Mouse (Mus musculus) ES-Bruce4 (cell line): ENCODE data around the gene Chst8. TPM values are rescaled to one million over a fixed set of nuclear protein-coding genes. Genes with fewer than 3 reads are reported as not detected.
A peak's percentile ranks its signal among the peaks of the same experiment; 100 is the strongest.

Experiments used
- H3K27ac ChIP-seq: 2 replicates; pipeline ENCODE4 v1.5.1; 2012; ENCODE audit warnings: low read length, inconsistent platforms; ENCODE audit not compliant: insufficient read depth
- H3K27me3 ChIP-seq: 2 replicates; pipeline ENCODE4 v1.6.1; 2012; ENCODE audit warnings: mild to moderate bottlenecking, low read length, inconsistent platforms; ENCODE audit not compliant: control insufficient read depth, poor library complexity, insufficient read depth, severe bottlenecking
- H3K36me3 ChIP-seq: 2 replicates; pipeline ENCODE4 v1.6.1; 2012; ENCODE audit warnings: inconsistent platforms, mild to moderate bottlenecking, low read length, moderate library complexity; ENCODE audit not compliant: control insufficient read depth, poor library complexity, insufficient read depth, severe bottlenecking
- H3K4me1 ChIP-seq: one replicate; pipeline ENCODE4 v1.8.1; 2011; ENCODE audit warnings: low read length; ENCODE audit not compliant: control insufficient read depth, insufficient read depth
- H3K4me3 ChIP-seq: 2 replicates; pipeline ENCODE4 v1.5.1; 2011; ENCODE audit warnings: low read depth, mild to moderate bottlenecking, low read length
- H3K9ac ChIP-seq: 2 replicates; pipeline ENCODE4 v1.6.1; 2012; ENCODE audit warnings: low read depth, mild to moderate bottlenecking, inconsistent platforms; ENCODE audit not compliant: poor library complexity, severe bottlenecking
- H3K9me3 ChIP-seq: replicated peaks from 2 replicates; pipeline ENCODE4 v1.6.1; 2012; ENCODE audit warnings: mild to moderate bottlenecking, low read length, inconsistent platforms; ENCODE audit not compliant: control insufficient read depth, poor library complexity, insufficient read depth, severe bottlenecking
- CTCF ChIP-seq: IDR thresholded peaks from one replicate; pipeline ENCODE4 v1.8.1; 2011; ENCODE audit warnings: low read depth, low read length
- EP300 ChIP-seq: IDR thresholded peaks from 2 replicates; pipeline ENCODE4 v1.6.1; 2011; ENCODE audit warnings: low read depth, low read length; ENCODE audit not compliant: insufficient read depth
- POLR2A ChIP-seq: IDR thresholded peaks from one replicate; pipeline ENCODE4 v1.8.1; 2011; ENCODE audit warnings: low read length; ENCODE audit not compliant: insufficient read depth
- polyA plus RNA-seq: library from polyadenylated mRNA; stranded (reverse); fragments of >200 nt; gene quantifications from 2 replicates; pipeline ENCODE4 v1.2.4, GENCODE M21; 2011; ENCODE audit warnings: low read depth; ENCODE audit not compliant: missing spikeins, insufficient read depth, insufficient read length

Gene Chst8
- polyA plus RNA-seq, 1 experiment = 4.8 TPM

- TF ChIP-seq EP300 (peak; percentile 64), CTCF (no peak), POLR2A (no peak)
- Histone ChIP-seq H3K9ac (no peak overlapping the region), H3K4me3 (no peak overlapping the region), H3K36me3 (no peaks in the 10 kb centered on the region), H3K9me3 (no peaks in the 10 kb centered on the region), H3K4me1 (peaks cover 10% of the 10 kb centered on the region), H3K27ac (peak overlapping the region; percentile 54), H3K27me3 (no peaks in the 10 kb centered on the region)
These were observed 13.8 kb downstream of the Chst8 start for GRCm38 (mm10) chr7:34798441-34799403.

DNA sequence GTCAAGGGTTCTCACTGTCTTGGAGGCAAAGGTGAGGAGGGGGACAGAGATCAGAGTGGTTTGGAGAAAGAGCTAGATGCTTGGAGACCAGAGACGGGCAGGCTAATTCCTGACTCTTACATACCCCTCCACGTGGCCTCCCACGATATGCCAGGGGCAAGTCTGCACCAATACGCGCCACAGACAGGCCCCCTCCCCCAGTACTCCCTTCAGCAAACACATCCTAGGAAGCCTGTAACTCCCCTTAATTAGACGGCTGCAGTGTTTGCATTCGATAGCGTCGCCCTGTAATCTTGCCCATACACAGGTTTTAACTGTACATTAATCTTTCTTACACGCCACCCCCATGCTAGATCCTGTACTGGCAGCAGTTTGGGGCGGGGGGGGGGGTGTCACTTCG is 14.5 kb downstream of the Chst8 start:
- no peaks in the 10 kb centered on the region for H3K27me3 ChIP-seq
- no peak overlapping the region for H3K4me3 ChIP-seq
- H3K36me3 ChIP-seq = no peaks in the 10 kb centered on the region
- H3K4me1 ChIP-seq = peaks cover 10% of the 10 kb centered on the region
- H3K27ac ChIP-seq = peak overlapping the region; percentile 40; the same call in 1 of the 2 replicates
- H3K9ac ChIP-seq = no peak overlapping the region
- no peak for TF ChIP-seq CTCF
- no peaks in the 10 kb centered on the region for H3K9me3 ChIP-seq

DNA sequence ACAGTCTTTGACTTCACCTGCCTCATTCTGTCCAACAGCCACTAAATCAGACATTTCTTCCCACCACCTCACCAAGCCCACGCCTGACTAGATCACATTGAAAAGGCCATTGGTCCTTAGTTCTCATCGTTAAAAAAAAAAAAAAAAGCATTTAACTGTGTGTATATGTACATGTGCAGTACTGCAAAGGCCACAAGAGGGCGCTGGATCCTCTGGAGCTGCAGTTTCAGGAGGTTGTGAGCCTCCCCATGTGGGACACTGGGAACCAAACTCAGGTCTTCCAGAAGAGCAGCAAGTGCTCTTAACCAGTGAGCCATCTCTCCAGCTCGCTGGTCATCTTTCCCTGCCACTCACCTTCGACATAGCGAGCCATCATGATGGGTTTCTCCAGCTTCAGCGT is 22.1 kb downstream of the Chst8 start:
- H3K4me3 ChIP-seq = no peak overlapping the region
- H3K9me3 ChIP-seq = no peaks in the 10 kb centered on the region; the same call in 1 of the 2 replicates
- no peaks in the 10 kb centered on the region for H3K27me3 ChIP-seq
- TF ChIP-seq POLR2A = no peak
- peak; percentile 45 for TF ChIP-seq CTCF
- H3K36me3 ChIP-seq = no peaks in the 10 kb centered on the region
- no peak overlapping the region for H3K9ac ChIP-seq
- no peaks in the 10 kb centered on the region for H3K4me1 ChIP-seq
- no peak overlapping the region for H3K27ac ChIP-seq

DNA sequence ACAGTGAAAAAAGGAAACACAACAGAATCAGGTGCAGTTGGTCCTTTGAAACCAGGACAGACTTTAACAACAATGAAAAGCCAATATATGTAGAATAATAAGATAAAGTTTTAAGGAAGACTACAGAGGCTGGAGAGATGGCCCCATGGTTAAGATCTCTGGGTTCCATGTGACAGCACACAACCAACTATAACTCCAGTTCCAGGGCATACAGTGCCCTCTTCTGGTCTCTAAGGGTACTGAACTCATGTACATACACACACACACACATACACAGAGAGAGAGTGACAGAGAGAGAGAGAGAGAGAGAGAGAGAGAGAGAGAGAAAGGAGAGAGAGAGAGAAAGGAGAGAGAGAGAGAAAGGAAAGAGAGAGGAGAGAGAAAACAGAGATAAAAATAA is 25.3 kb downstream of the Chst8 start:
- Histone ChIP-seq H3K4me3 (no peak overlapping the region), H3K27me3 (no peaks in the 10 kb centered on the region), H3K4me1 (no peaks in the 10 kb centered on the region), H3K9me3 (no peaks in the 10 kb centered on the region; the same call in 1 of the 2 replicates), H3K36me3 (no peaks in the 10 kb centered on the region), H3K9ac (no peak overlapping the region), H3K27ac (no peak overlapping the region)
- TF ChIP-seq EP300 (no peak), POLR2A (no peak), CTCF (no peak)

DNA sequence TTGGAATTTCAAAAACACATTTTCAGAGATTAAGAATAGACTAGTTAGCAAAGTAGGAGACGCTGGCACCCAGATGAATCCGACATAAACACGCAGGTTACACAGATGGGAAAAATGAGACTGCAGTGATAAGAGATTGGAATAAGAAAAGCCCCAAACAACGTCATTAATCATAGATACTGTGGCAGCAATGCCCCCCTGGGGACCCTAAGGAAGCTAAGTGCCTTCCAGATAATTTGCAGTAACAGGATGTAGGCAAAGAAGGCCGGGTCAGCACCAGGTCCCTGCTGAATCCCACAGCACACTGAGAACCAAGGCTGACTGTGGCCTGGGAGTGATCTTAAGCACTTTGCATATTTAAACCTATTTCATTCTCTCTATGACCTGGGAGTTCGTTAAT is 27.5 kb downstream of the Chst8 start:
- TF ChIP-seq POLR2A = no peak
- no peak for TF ChIP-seq CTCF
- TF ChIP-seq EP300 = no peak

DNA sequence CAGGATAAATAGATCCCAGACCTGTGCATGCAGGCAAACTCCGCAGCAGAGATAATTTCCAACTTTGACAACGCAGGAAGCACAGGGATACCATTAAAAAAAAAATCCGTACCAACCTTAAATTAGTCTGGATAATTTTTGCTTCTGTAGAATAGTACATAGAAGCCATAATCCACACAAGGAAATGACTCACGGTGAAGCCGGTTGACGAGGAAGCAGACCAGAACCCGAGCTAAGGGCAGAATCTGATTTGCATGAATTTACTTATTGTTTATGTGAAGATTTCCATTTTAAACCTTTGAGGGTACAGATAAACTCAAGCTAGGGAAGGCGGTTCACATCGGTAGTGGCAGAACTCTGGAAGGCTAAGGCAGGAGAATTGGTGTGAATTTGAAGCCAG is 28.0 kb downstream of the Chst8 start:
- Histone ChIP-seq H3K27me3 (no peaks in the 10 kb centered on the region), H3K4me1 (no peaks in the 10 kb centered on the region), H3K27ac (no peak overlapping the region), H3K9me3 (no peaks in the 10 kb centered on the region; the same call in 1 of the 2 replicates), H3K36me3 (no peaks in the 10 kb centered on the region), H3K9ac (no peak overlapping the region), H3K4me3 (no peak overlapping the region)
- TF ChIP-seq POLR2A = no peak
- TF ChIP-seq EP300 = no peak
- no peak for TF ChIP-seq CTCF

More for the DNA sequence above, 27.5 kb downstream of the Chst8 start:
- H3K4me3 ChIP-seq = no peak overlapping the region
- H3K36me3 ChIP-seq = no peaks in the 10 kb centered on the region
- H3K4me1 ChIP-seq = no peaks in the 10 kb centered on the region
- H3K27ac ChIP-seq = no peak overlapping the region
- no peaks in the 10 kb centered on the region for H3K27me3 ChIP-seq
- no peak overlapping the region for H3K9ac ChIP-seq
- H3K9me3 ChIP-seq = no peaks in the 10 kb centered on the region; the same call in 1 of the 2 replicates
